Mouse (Mus musculus) midbrain, embryonic 14.5 days (tissue): ENCODE measurements at regions not wholly inside any gene's neighbourhood (a gene's known extent, or its start where the extent isn't known, plus 50 kb on each side); places are given as distances from the start of the nearest gene placed in this dataset.

ENCODE experiments used
- ATAC-seq: fragments of 200-750 bp; cut with Nextera tagmentation; 2 replicates; pipeline ENCODE4 v1.8.0; 2017; ENCODE audit warnings: moderate number of reproducible peaks, moderate library complexity; ENCODE audit not compliant: low FRiP score, low TSS enrichment
- DNase-seq: peaks from one replicate; pipeline ENCODE4 v3.0.0-alpha.2; 2015
- H3K27ac ChIP-seq: fragments of 300-500 bp; sonication (generic); replicated peaks from 2 replicates; pipeline ENCODE4 v1.5.1; 2014; ENCODE audit warnings: mild to moderate bottlenecking, low read depth, low read length, moderate library complexity
- H3K27me3 ChIP-seq: fragments of 300-500 bp; sonication (generic); 2 replicates; pipeline ENCODE4 v1.6.1; 2014; ENCODE audit warnings: low read length, control low read depth, mixed read lengths; ENCODE audit not compliant: control insufficient read depth, insufficient read depth
- H3K36me3 ChIP-seq: fragments of 300-500 bp; sonication (generic); 2 replicates; pipeline ENCODE4 v1.6.1; 2014; ENCODE audit warnings: low read length, control low read depth; ENCODE audit not compliant: control insufficient read depth, insufficient read depth
- H3K4me1 ChIP-seq: fragments of 300-500 bp; sonication (generic); 2 replicates; pipeline ENCODE4 v1.6.1; 2014; ENCODE audit warnings: mild to moderate bottlenecking, antibody characterized with exemption, low read length, control low read depth; ENCODE audit not compliant: control insufficient read depth, insufficient read depth
- H3K4me2 ChIP-seq: fragments of 300-500 bp; sonication (generic); 2 replicates; pipeline ENCODE4 v1.6.1; 2014; ENCODE audit warnings: mild to moderate bottlenecking, low read length, moderate library complexity
- H3K4me3 ChIP-seq: fragments of 300-500 bp; sonication (generic); replicated peaks from 2 replicates; pipeline ENCODE4 v1.5.1; 2014; ENCODE audit warnings: low read depth, low read length
- H3K9ac ChIP-seq: fragments of 300-500 bp; sonication (generic); replicated peaks from 2 replicates; pipeline ENCODE4 v1.6.1; 2014; ENCODE audit warnings: mild to moderate bottlenecking, low read length, moderate library complexity
- H3K9me3 ChIP-seq: fragments of 300-500 bp; sonication (generic); 2 replicates; pipeline ENCODE4 v1.6.1; 2016; ENCODE audit warnings: low read length, control low read depth, mixed read lengths; ENCODE audit not compliant: control insufficient read depth
- WGBS: fragments of 180-500 bp; shearing (Covaris S2); extraction: QIAGEN DNeasy Blood & Tissue Kit; methylation state at CpG from one replicate; pipeline ENCODE4 v1.1.7; 2014; 5-methylcytosine and 5-hydroxymethylcytosine counted together

- H3K4me2 ChIP-seq = no peak overlapping the region
- ATAC-seq (no peak), DNase-seq (no peak)
- no peaks in the 10 kb centered on the region for H3K27me3 ChIP-seq
- H3K4me1 ChIP-seq = no peaks in the 10 kb centered on the region
- no peaks in the 10 kb centered on the region for H3K36me3 ChIP-seq
- no peak overlapping the region for H3K9ac ChIP-seq
- H3K9me3 ChIP-seq = no peaks in the 10 kb centered on the region
- H3K4me3 ChIP-seq = no peak overlapping the region
- H3K27ac ChIP-seq = no peak overlapping the region
- 97% methylated on average over 3 of the region's 3 CpGs for WGBS
Measured at GRCm38 (mm10) chr17:16247681-16248080, 416.8 kb upstream of the Rgmb start.

GRCm38 (mm10) chr17:16221253-16221652 lies 390.4 kb upstream of the Rgmb start:
- DNase-seq (no peak), ATAC-seq (no peak)
- no peaks in the 10 kb centered on the region for H3K4me1 ChIP-seq
- WGBS = 81% methylated on average over 2 of the region's 2 CpGs
- H3K36me3 ChIP-seq = no peaks in the 10 kb centered on the region
- no peak overlapping the region for H3K4me3 ChIP-seq
- H3K4me2 ChIP-seq = no peak overlapping the region
- H3K9ac ChIP-seq = no peak overlapping the region
- no peak overlapping the region for H3K27ac ChIP-seq
- H3K9me3 ChIP-seq = no peaks in the 10 kb centered on the region
- H3K27me3 ChIP-seq = no peaks in the 10 kb centered on the region

- WGBS = 83% methylated on average over 13 of the region's 13 CpGs
- H3K4me2 ChIP-seq = no peak overlapping the region
- no peaks in the 10 kb centered on the region for H3K27me3 ChIP-seq
- no peak for DNase-seq
- no peak overlapping the region for H3K27ac ChIP-seq
- no peak overlapping the region for H3K4me3 ChIP-seq
- H3K9ac ChIP-seq = no peak overlapping the region
- H3K36me3 ChIP-seq = no peaks in the 10 kb centered on the region
- ATAC-seq = no peak
- no peaks in the 10 kb centered on the region for H3K4me1 ChIP-seq
- no peaks in the 10 kb centered on the region for H3K9me3 ChIP-seq
Measured at GRCm38 (mm10) chr17:16219675-16220566, 389.1 kb upstream of the Rgmb start.

GRCm38 (mm10) chr17:16218623-16219022 lies 387.8 kb upstream of the Rgmb start:
- Histone ChIP-seq H3K9me3 (no peaks in the 10 kb centered on the region), H3K27ac (no peak overlapping the region), H3K9ac (no peak overlapping the region), H3K4me3 (no peak overlapping the region), H3K4me2 (no peak overlapping the region), H3K4me1 (no peaks in the 10 kb centered on the region), H3K27me3 (no peaks in the 10 kb centered on the region), H3K36me3 (no peaks in the 10 kb centered on the region)
- ATAC-seq = no peak; the same call in 1 of the 2 replicates
- peak; percentile 19 for DNase-seq
- 47% methylated on average over 2 of the region's 2 CpGs for WGBS

- DNase-seq (no peak), ATAC-seq (no peak)
- H3K36me3 ChIP-seq = no peaks in the 10 kb centered on the region
- H3K27ac ChIP-seq = no peak overlapping the region
- no peaks in the 10 kb centered on the region for H3K9me3 ChIP-seq
- H3K27me3 ChIP-seq = no peaks in the 10 kb centered on the region
- 82% methylated on average over 2 of the region's 2 CpGs for WGBS
- no peak overlapping the region for H3K9ac ChIP-seq
- no peak overlapping the region for H3K4me3 ChIP-seq
- H3K4me1 ChIP-seq = no peaks in the 10 kb centered on the region
- H3K4me2 ChIP-seq = no peak overlapping the region
Measured at GRCm38 (mm10) chr17:16216796-16217195, 386.0 kb upstream of the Rgmb start.

- ATAC-seq (no peak), DNase-seq (no peak)
- Histone ChIP-seq H3K9me3 (no peaks in the 10 kb centered on the region), H3K27me3 (no peaks in the 10 kb centered on the region), H3K36me3 (no peaks in the 10 kb centered on the region), H3K27ac (no peak overlapping the region), H3K4me1 (no peaks in the 10 kb centered on the region), H3K4me3 (no peak overlapping the region), H3K9ac (no peak overlapping the region), H3K4me2 (no peak overlapping the region)
- 97% methylated on average over 1 of the region's 1 CpGs for WGBS
Measured at GRCm38 (mm10) chr17:16193636-16194035, 362.8 kb upstream of the Rgmb start.

GRCm38 (mm10) chr17:16180856-16181255 lies 350.0 kb upstream of the Rgmb start:
- no peak overlapping the region for H3K27ac ChIP-seq
- H3K4me3 ChIP-seq = no peak overlapping the region
- DNase-seq (no peak), ATAC-seq (no peak)
- no peak overlapping the region for H3K9ac ChIP-seq
- H3K36me3 ChIP-seq = no peaks in the 10 kb centered on the region
- H3K4me1 ChIP-seq = no peaks in the 10 kb centered on the region
- no peaks in the 10 kb centered on the region for H3K27me3 ChIP-seq
- no peaks in the 10 kb centered on the region for H3K9me3 ChIP-seq
- no peak overlapping the region for H3K4me2 ChIP-seq
- 86% methylated on average over 1 of the region's 1 CpGs for WGBS

GRCm38 (mm10) chr17:16178102-16178501 lies 347.3 kb upstream of the Rgmb start:
- Histone ChIP-seq H3K4me1 (no peaks in the 10 kb centered on the region), H3K27me3 (no peaks in the 10 kb centered on the region), H3K4me2 (no peak overlapping the region), H3K9ac (no peak overlapping the region), H3K9me3 (no peaks in the 10 kb centered on the region), H3K4me3 (no peak overlapping the region), H3K27ac (no peak overlapping the region), H3K36me3 (no peaks in the 10 kb centered on the region)
- ATAC-seq (no peak), DNase-seq (no peak)
- 85% methylated on average over 2 of the region's 2 CpGs for WGBS
